Mouse (Mus musculus): Measurements from ENCODE around the gene Gm3383.
"Not testable (repeated sequence)": the region's sequence is repeated elsewhere in the genome, so short reads cannot be mapped to it uniquely, and the experiment has no call there.

DNA sequence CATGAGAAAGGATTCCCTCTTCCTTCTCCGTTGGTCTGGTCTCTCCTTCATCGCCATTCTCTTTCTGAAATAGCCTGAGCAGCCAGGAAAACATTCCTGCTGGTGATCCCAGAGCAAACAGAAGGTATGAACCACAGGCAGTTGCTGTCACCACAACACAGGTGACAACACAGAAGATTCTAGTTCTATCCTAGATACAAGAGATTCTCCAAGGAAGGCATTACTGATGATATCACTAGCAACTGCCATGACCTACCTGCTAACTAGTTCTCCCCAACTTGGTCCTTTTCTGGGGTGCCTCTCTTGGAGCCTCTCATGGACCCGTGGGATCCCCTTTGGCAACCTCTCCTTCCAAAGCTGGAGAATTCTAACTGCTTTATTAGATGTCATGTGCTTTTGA, 22.4 kb upstream of the Gm3383 start, which contains the start of gene Gm3424:
- not testable (repeated sequence) for TF ChIP-seq CTCF (IDR thresholded peaks at IDR 0.05; ENCODE audit: insufficient read depth, low read length); POLR2A (IDR thresholded peaks at IDR 0.05; ENCODE audit: borderline replicate concordance, extremely low read depth, low read depth, low read length)

All from lung, adult 2 months (tissue).